Mouse (Mus musculus) neural tube, embryonic 13.5 days (tissue): ENCODE measurements around the gene Sgsm3. TPM values are rescaled to one million over a fixed set of nuclear protein-coding genes. Genes with fewer than 3 reads are reported as not detected.

Source experiments
- ATAC-seq: fragments of 200-750 bp; cut with Nextera tagmentation; 2 replicates; pipeline ENCODE4 v1.8.0; 2017; ENCODE audit warnings: low read depth, mild to moderate bottlenecking, moderate TSS enrichment, moderate library complexity
- H3K27ac ChIP-seq: fragments of 300-500 bp; sonication (generic); replicated peaks from 2 replicates; pipeline ENCODE4 v1.5.1; 2015; ENCODE audit warnings: moderate library complexity, mild to moderate bottlenecking, inconsistent platforms
- H3K27me3 ChIP-seq: fragments of 300-500 bp; sonication (generic); 2 replicates; pipeline ENCODE4 v1.6.1; 2015; ENCODE audit warnings: mild to moderate bottlenecking, inconsistent platforms
- H3K36me3 ChIP-seq: fragments of 300-500 bp; sonication (generic); 2 replicates; pipeline ENCODE4 v1.6.1; 2015; ENCODE audit warnings: mild to moderate bottlenecking, inconsistent platforms
- H3K4me1 ChIP-seq: fragments of 300-500 bp; sonication (generic); replicated peaks from 2 replicates; pipeline ENCODE4 v1.6.1; 2015; ENCODE audit warnings: inconsistent platforms
- H3K4me2 ChIP-seq: fragments of 300-500 bp; sonication (generic); 2 replicates; pipeline ENCODE4 v1.6.1; 2015; ENCODE audit warnings: inconsistent platforms, mild to moderate bottlenecking, moderate library complexity
- H3K4me3 ChIP-seq: fragments of 300-500 bp; sonication (generic); 2 replicates; pipeline ENCODE4 v1.5.1; 2015; ENCODE audit warnings: mild to moderate bottlenecking, inconsistent platforms
- H3K9ac ChIP-seq: fragments of 300-500 bp; sonication (generic); 2 replicates; pipeline ENCODE4 v1.6.1; 2015; ENCODE audit warnings: moderate library complexity, mild to moderate bottlenecking, inconsistent platforms
- H3K9me3 ChIP-seq: fragments of 300-500 bp; sonication (generic); 2 replicates; pipeline ENCODE4 v1.6.1; 2016; ENCODE audit warnings: inconsistent platforms
- WGBS: fragments of 180-500 bp; shearing (Covaris S2); methylation state at CpG from one replicate; pipeline ENCODE4 v1.1.7; 2015; 5-methylcytosine and 5-hydroxymethylcytosine counted together
- polyA plus RNA-seq: library from polyadenylated mRNA; unstranded; fragments of >200 nt; fragmentation: Nextera tagmentation; extraction: Ambion mirVana; gene quantifications from 2 replicates; pipeline ENCODE4 v1.2.1, GENCODE M21; 2015

The Sgsm3 gene
- polyA plus RNA-seq, 1 experiment from 2014 or later: 55.8 TPM

GRCm38 (mm10) chr15:80988331-80988730 is 10.8 kb downstream of the Sgsm3 start:
- no peak for ATAC-seq
- Histone ChIP-seq H3K36me3 (no peaks in the 10 kb centered on the region), H3K27ac (no peak overlapping the region), H3K27me3 (no peaks in the 10 kb centered on the region), H3K9ac (no peak overlapping the region), H3K4me1 (no peaks in the 10 kb centered on the region), H3K4me2 (no peak overlapping the region), H3K4me3 (no peak overlapping the region), H3K9me3 (no peaks in the 10 kb centered on the region)
- WGBS: 50% methylated on average over 1 of the region's 1 CpGs

- ATAC-seq: no peak
- no peaks in the 10 kb centered on the region for H3K36me3 ChIP-seq
- 74% methylated on average over 3 of the region's 3 CpGs for WGBS
Observed at GRCm38 (mm10) chr15:80989712-80990111, 12.1 kb downstream of the Sgsm3 start.

GRCm38 (mm10) chr15:80994959-80995358 is 17.4 kb downstream of the Sgsm3 start:
- H3K9me3 ChIP-seq: no peaks in the 10 kb centered on the region
- no peak overlapping the region for H3K9ac ChIP-seq
- H3K27me3 ChIP-seq: no peaks in the 10 kb centered on the region
- H3K27ac ChIP-seq: no peak overlapping the region
- no peak overlapping the region for H3K4me2 ChIP-seq
- no peaks in the 10 kb centered on the region for H3K4me1 ChIP-seq
- 86% methylated on average over 5 of the region's 5 CpGs for WGBS
- H3K36me3 ChIP-seq: no peaks in the 10 kb centered on the region
- no peak overlapping the region for H3K4me3 ChIP-seq
- ATAC-seq: no peak

More at GRCm38 (mm10) chr15:80989712-80990111, 12.1 kb downstream of the Sgsm3 start:
- H3K27me3 ChIP-seq: no peaks in the 10 kb centered on the region
- no peak overlapping the region for H3K27ac ChIP-seq
- no peak overlapping the region for H3K9ac ChIP-seq
- H3K4me2 ChIP-seq: no peak overlapping the region
- H3K9me3 ChIP-seq: no peaks in the 10 kb centered on the region
- no peak overlapping the region for H3K4me3 ChIP-seq
- no peaks in the 10 kb centered on the region for H3K4me1 ChIP-seq

- Histone ChIP-seq H3K4me3 (no peak overlapping the region), H3K4me2 (no peak overlapping the region), H3K9ac (no peak overlapping the region), H3K36me3 (no peaks in the 10 kb centered on the region), H3K27ac (no peak overlapping the region), H3K4me1 (0 out of 2 replicates have a peak, but pooled peaks cover 5% of the 10 kb centered on the region), H3K9me3 (no peaks in the 10 kb centered on the region), H3K27me3 (no peaks in the 10 kb centered on the region)
- ATAC-seq: no peak
- WGBS: 79% methylated on average over 6 of the region's 6 CpGs
Observed at GRCm38 (mm10) chr15:80996090-80996835, 18.7 kb downstream of the Sgsm3 start.

- no peak for ATAC-seq
- Histone ChIP-seq H3K4me2 (no peak overlapping the region), H3K27me3 (no peaks in the 10 kb centered on the region), H3K4me3 (no peak overlapping the region), H3K4me1 (0 out of 2 replicates have a peak, but pooled peaks cover 5% of the 10 kb centered on the region), H3K9ac (no peak overlapping the region), H3K9me3 (no peaks in the 10 kb centered on the region), H3K27ac (no peak overlapping the region), H3K36me3 (no peaks in the 10 kb centered on the region)
- WGBS: 82% methylated on average over 1 of the region's 1 CpGs
Observed at GRCm38 (mm10) chr15:80997077-80997476, 19.5 kb downstream of the Sgsm3 start.

- 0 out of 2 replicates have a peak, but pooled peaks cover 5% of the 10 kb centered on the region for H3K4me1 ChIP-seq
- no peaks in the 10 kb centered on the region for H3K9me3 ChIP-seq
- H3K27ac ChIP-seq: no peak overlapping the region
- 62% methylated on average over 4 of the region's 4 CpGs for WGBS
- H3K27me3 ChIP-seq: no peaks in the 10 kb centered on the region
- no peak overlapping the region for H3K4me2 ChIP-seq
- H3K36me3 ChIP-seq: peaks cover 29% of the 10 kb centered on the region
- H3K4me3 ChIP-seq: no peak overlapping the region
- no peak for ATAC-seq
- H3K9ac ChIP-seq: peak overlapping the region; percentile 22; the same call in 1 of the 2 replicates
Observed at GRCm38 (mm10) chr15:81000419-81001138, 23.0 kb downstream of the Sgsm3 start.

GRCm38 (mm10) chr15:81006127-81006735 is 28.7 kb downstream of the Sgsm3 start:
- no peak for ATAC-seq
- 91% methylated on average over 10 of the region's 10 CpGs for WGBS
- Histone ChIP-seq H3K36me3 (peaks cover 82% of the 10 kb centered on the region), H3K4me3 (no peak overlapping the region), H3K9ac (no peak overlapping the region), H3K4me1 (no peaks in the 10 kb centered on the region), H3K4me2 (no peak overlapping the region), H3K9me3 (no peaks in the 10 kb centered on the region), H3K27me3 (no peaks in the 10 kb centered on the region), H3K27ac (no peak overlapping the region)

- H3K36me3 ChIP-seq: peaks cover 93% of the 10 kb centered on the region
- no peak overlapping the region for H3K4me2 ChIP-seq
- H3K9ac ChIP-seq: no peak overlapping the region
- no peaks in the 10 kb centered on the region for H3K4me1 ChIP-seq
- no peak for ATAC-seq
- H3K27me3 ChIP-seq: no peaks in the 10 kb centered on the region
- no peak overlapping the region for H3K4me3 ChIP-seq
- H3K27ac ChIP-seq: no peak overlapping the region
- H3K9me3 ChIP-seq: no peaks in the 10 kb centered on the region
- 95% methylated on average over 9 of the region's 9 CpGs for WGBS
Observed at GRCm38 (mm10) chr15:81007339-81007738, 29.8 kb downstream of the Sgsm3 start.

- no peak overlapping the region for H3K4me2 ChIP-seq
- peaks cover 92% of the 10 kb centered on the region for H3K36me3 ChIP-seq
Observed at GRCm38 (mm10) chr15:81007905-81008304, 30.3 kb downstream of the Sgsm3 start.

GRCm38 (mm10) chr15:81008689-81009123 is 31.1 kb downstream of the Sgsm3 start:
- Histone ChIP-seq H3K27me3 (no peaks in the 10 kb centered on the region), H3K36me3 (peaks cover 92% of the 10 kb centered on the region), H3K9ac (no peak overlapping the region)

More at GRCm38 (mm10) chr15:81007905-81008304, 30.3 kb downstream of the Sgsm3 start:
- ATAC-seq: no peak
- no peaks in the 10 kb centered on the region for H3K27me3 ChIP-seq
- H3K4me1 ChIP-seq: no peaks in the 10 kb centered on the region
- no peaks in the 10 kb centered on the region for H3K9me3 ChIP-seq
- 83% methylated on average over 8 of the region's 8 CpGs for WGBS
- no peak overlapping the region for H3K9ac ChIP-seq
- H3K27ac ChIP-seq: no peak overlapping the region
- H3K4me3 ChIP-seq: no peak overlapping the region

GRCm38 (mm10) chr15:81010114-81010513 is 32.5 kb downstream of the Sgsm3 start:
- Histone ChIP-seq H3K4me3 (no peak overlapping the region), H3K9ac (no peak overlapping the region), H3K27me3 (no peaks in the 10 kb centered on the region), H3K4me2 (no peak overlapping the region), H3K36me3 (peaks cover 94% of the 10 kb centered on the region), H3K27ac (no peak overlapping the region), H3K4me1 (no peaks in the 10 kb centered on the region), H3K9me3 (no peaks in the 10 kb centered on the region)
- no peak for ATAC-seq
- 92% methylated on average over 7 of the region's 7 CpGs for WGBS

More at GRCm38 (mm10) chr15:81008689-81009123, 31.1 kb downstream of the Sgsm3 start:
- Histone ChIP-seq H3K4me1 (no peaks in the 10 kb centered on the region), H3K9me3 (no peaks in the 10 kb centered on the region), H3K27ac (no peak overlapping the region), H3K4me2 (no peak overlapping the region), H3K4me3 (no peak overlapping the region)
- WGBS: 64% methylated on average over 10 of the region's 10 CpGs
- ATAC-seq: no peak

- Histone ChIP-seq H3K27me3 (no peaks in the 10 kb centered on the region), H3K9me3 (no peaks in the 10 kb centered on the region), H3K9ac (no peak overlapping the region), H3K4me3 (no peak overlapping the region), H3K4me1 (no peaks in the 10 kb centered on the region), H3K27ac (no peak overlapping the region), H3K36me3 (peaks cover 97% of the 10 kb centered on the region), H3K4me2 (no peak overlapping the region)
- WGBS: 74% methylated on average over 3 of the region's 3 CpGs
- no peak for ATAC-seq
Observed at GRCm38 (mm10) chr15:81011523-81011922, 34.0 kb downstream of the Sgsm3 start.
